In the genomic region with DNA sequence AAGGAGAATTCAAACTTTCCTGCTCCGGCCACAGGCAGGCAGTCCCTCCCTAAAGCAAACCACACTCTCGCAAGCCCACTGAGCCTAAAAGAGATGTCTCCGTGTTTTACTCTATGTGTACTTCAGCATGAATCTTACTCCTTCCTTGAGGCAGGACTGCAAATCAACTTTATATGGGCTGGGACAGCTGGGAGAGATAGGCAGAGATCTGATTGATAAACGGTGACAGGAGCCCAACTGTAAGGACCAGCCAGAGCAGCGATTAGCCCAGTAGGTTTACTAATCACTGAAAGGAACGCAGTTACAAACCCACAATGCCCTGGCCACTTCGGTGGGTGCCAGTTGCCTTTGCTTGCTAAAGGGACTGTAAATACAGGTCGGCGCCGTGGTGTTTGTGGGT, we compare ENCODE assay signal across 9 mouse cellular contexts. TPM values are rescaled to one million over a fixed set of nuclear protein-coding genes. Genes with fewer than 3 reads are reported as not detected.
DNase-seq lines count a peak whose midpoint lies in the region; ATAC-seq lines count a peak whose summit lies in the region.
"Had no signal": no experiment of that assay in that cellular context is flagged by ENCODE, and none has a peak within 500 bp of the region (broad histone marks: within the 10 kb centered on the region; RNA-seq: fewer than 3 reads in every experiment).

No protein-coding gene starts in this region.

- no peaks in the 10 kb centered on the region for H3K27me3 ChIP-seq in erythroblast, embryonic 14.5 days (ENCODE audit: control insufficient read depth)
- no peaks in the 10 kb centered on the region for H3K27me3 ChIP-seq in forebrain, embryonic 16.5 days (replicated peaks; ENCODE audit: control insufficient read depth, insufficient read depth, low read length)

- H3K27ac ChIP-seq in forebrain, embryonic 16.5 days (ENCODE audit: low read length) = no peak overlapping the region
- H3K27ac ChIP-seq: macrophage had no signal

- H3K9me3 ChIP-seq in erythroblast, embryonic 14.5 days (ENCODE audit: control insufficient read depth, low read length) = no peaks in the 10 kb centered on the region
- H3K9me3 ChIP-seq in forebrain, embryonic 16.5 days (ENCODE audit: control insufficient read depth, low read length) = no peaks in the 10 kb centered on the region

- peak overlapping the region; percentile 28 for H3K4me3 ChIP-seq in erythroblast, embryonic 14.5 days (replicated peaks)
- H3K4me3 ChIP-seq in forebrain, embryonic 16.5 days (replicated peaks; ENCODE audit: low read length) = no peak overlapping the region

- H3K4me1 ChIP-seq in erythroblast, embryonic 14.5 days (ENCODE audit: control insufficient read depth) = peaks cover 14% of the 10 kb centered on the region
- H3K4me1 ChIP-seq in forebrain, embryonic 16.5 days (replicated peaks; ENCODE audit: control insufficient read depth, insufficient read depth, low read length) = peaks cover 10% of the 10 kb centered on the region

- H3K36me3 ChIP-seq in erythroblast, embryonic 14.5 days (ENCODE audit: control insufficient read depth) = no peaks in the 10 kb centered on the region
- no peaks in the 10 kb centered on the region for H3K36me3 ChIP-seq in forebrain, embryonic 16.5 days (ENCODE audit: control insufficient read depth, insufficient read depth)

- WGBS in forebrain, embryonic 16.5 days = 34% methylated on average over 10 of the region's 10 CpGs

- peak; percentile 15 to 18 for DNase-seq in B cell, adult 2 months
- no peak for DNase-seq in left cerebral cortex, adult 18-20 months (ENCODE audit: low spot score in 2 of 2)
- no peak for DNase-seq in right cerebral cortex, postnatal 25 days
- no peak for DNase-seq in cerebellum, adult 8-10 months

- no peak for ATAC-seq in erythroblast, adult 5-6 weeks (replicated peaks; ENCODE audit: low FRiP score, poor library complexity, severe bottlenecking)
- ATAC-seq in forebrain, embryonic 16.5 days = no peak
- 0 out of 2 replicates have a peak, but pooled peaks have one; percentile 5 for ATAC-seq in megakaryocyte, adult 5-6 weeks (ENCODE audit: poor library complexity, severe bottlenecking)

- H3K4me2 ChIP-seq in forebrain, embryonic 16.5 days (ENCODE audit: low read length) = peak overlapping the region; percentile 21; the same call in 1 of the 2 replicates

- H3K9ac ChIP-seq in forebrain, embryonic 16.5 days (replicated peaks; ENCODE audit: low read depth, low read length) = no peak overlapping the region

RNA-seq across cellular contexts. Expression of a gene that starts 35.5 kb away (rescaled TPM):
- 0.04 TPM in 1 of 2 replicates, not detected in the other for polyA plus RNA-seq in erythroblast, embryonic 14.5 days (2012)
- not detected in 2 replicates for total RNA-seq in erythroblast, adult 5-6 weeks (2015; ENCODE audit: low replicate concordance)
- not detected in 2 replicates for total RNA-seq in erythroblast, adult 5-6 weeks (2017; ENCODE audit: low replicate concordance)
- not detected in 2 replicates for polyA plus RNA-seq in forebrain, embryonic 16.5 days (2015; fragmentation: Nextera tagmentation; extraction: Ambion mirVana)
- total RNA-seq in megakaryocyte, adult 5-6 weeks (2015) = not detected in 2 replicates
- total RNA-seq in megakaryocyte, adult 5-6 weeks (2017) = not detected in 2 replicates
- total RNA-seq in left cerebral cortex, adult 18-20 months (2021) = not detected
- polyA plus RNA-seq: macrophage had no signal

Comparison
In these comparisons a context has a peak if more than half of its experiments do, and no peak if none do; other contexts are left out.
1. DNase-seq: peak in B cell, adult 2 months (2 of 2); none in left cerebral cortex, adult 18-20 months (0 of 2), right cerebral cortex, postnatal 25 days (single experiment) and cerebellum, adult 8-10 months (single experiment).